In genomic region chr5:45519960-45520808, GRCm38 (mm10) we compare ENCODE assay signal across 8 mouse cellular contexts. TPM values are rescaled to one million over a fixed set of nuclear protein-coding genes. Genes with fewer than 3 reads are reported as not detected.
DNase-seq lines count a peak whose midpoint lies in the region; ATAC-seq and TF ChIP-seq lines count a peak whose summit lies in the region.

Gene Med28 (plus strand): TSS chr5:45520229.

- TF ChIP-seq CTCF in ES-Bruce4 (IDR thresholded peaks at IDR 0.05; ENCODE audit: low read depth, low read length), result no peak

- peak within 1 kb of the TSS; percentile 87 for H3K9ac ChIP-seq in ES-Bruce4 (ENCODE audit: low read depth, poor library complexity, severe bottlenecking)
- peak within 1 kb of the TSS; percentile 92 for H3K9ac ChIP-seq in forebrain, embryonic 14.5 days (ENCODE audit: low read length)
- H3K9ac ChIP-seq in neural tube, embryonic 15.5 days (replicated peaks), result peak within 1 kb of the TSS; percentile 96

- H3K4me3 ChIP-seq in ES-Bruce4 (ENCODE audit: low read depth, low read length), result peak within 1 kb of the TSS; percentile 98
- H3K4me3 ChIP-seq in forebrain, embryonic 14.5 days (ENCODE audit: low read depth, low read length), result peak within 1 kb of the TSS; percentile 92
- peak within 1 kb of the TSS; percentile 98 for H3K4me3 ChIP-seq in neural tube, embryonic 15.5 days (replicated peaks)

- intact Hi-C loops in heart, postnatal 14 days (cut with DNase I), result loop anchor here (2.0 to 10.0 kb wide), 2 partner anchors 71 to 1295 kb away; partner anchors contain the start of gene Tapt1

- peak within 1 kb of the TSS; percentile 73 for H3K4me2 ChIP-seq in forebrain, embryonic 14.5 days (ENCODE audit: low read length)
- H3K4me2 ChIP-seq in neural tube, embryonic 15.5 days, result peak within 1 kb of the TSS; percentile 97

- 0 out of 2 replicates have a peak, but pooled peaks have one; percentile 23 for TF ChIP-seq EP300 in ES-Bruce4 (IDR thresholded peaks at IDR 0.05; ENCODE audit: insufficient read depth, low read depth, low read length)

- H3K36me3 ChIP-seq in ES-Bruce4 (ENCODE audit: control insufficient read depth, insufficient read depth, low read length, poor library complexity, severe bottlenecking), result peaks cover 25% of the 10 kb centered on the region
- peaks cover 13% of the 10 kb centered on the region for H3K36me3 ChIP-seq in forebrain, embryonic 14.5 days (ENCODE audit: control insufficient read depth, insufficient read depth, low read length)
- H3K36me3 ChIP-seq in neural tube, embryonic 15.5 days, result peaks cover 10% of the 10 kb centered on the region

- no peaks in the 10 kb centered on the region for H3K27me3 ChIP-seq in ES-Bruce4 (ENCODE audit: control insufficient read depth, insufficient read depth, low read length, poor library complexity, severe bottlenecking)
- no peaks in the 10 kb centered on the region for H3K27me3 ChIP-seq in forebrain, embryonic 14.5 days (replicated peaks; ENCODE audit: control insufficient read depth, insufficient read depth, low read length)
- H3K27me3 ChIP-seq in neural tube, embryonic 15.5 days (replicated peaks), result no peaks in the 10 kb centered on the region

- peak within 1 kb of the TSS; percentile 33 for H3K27ac ChIP-seq in ES-Bruce4 (ENCODE audit: insufficient read depth, low read length)
- peak within 1 kb of the TSS; percentile 52; the same call in 1 of the 2 replicates for H3K27ac ChIP-seq in forebrain, embryonic 14.5 days (ENCODE audit: low read depth, low read length)
- peak within 1 kb of the TSS; percentile 84 for H3K27ac ChIP-seq in neural tube, embryonic 15.5 days (replicated peaks)

- peak; percentile 88 for ATAC-seq in cerebellum, adult (ENCODE audit: insufficient number of reproducible peaks, low FRiP score, low TSS enrichment)
- ATAC-seq in forebrain, embryonic 14.5 days, result peak; percentile 98
- peak; percentile 98 for ATAC-seq in neural tube, embryonic 15.5 days (ENCODE audit: low FRiP score)

- TF ChIP-seq POLR2A in ES-Bruce4 (IDR thresholded peaks at IDR 0.05; ENCODE audit: insufficient read depth, low read length), result no peak

- 2% methylated on average over 56 of the region's 56 CpGs for WGBS in forebrain, embryonic 14.5 days
- 1% methylated on average over 56 of the region's 56 CpGs for WGBS in neural tube, embryonic 15.5 days

- no peaks in the 10 kb centered on the region for H3K4me1 ChIP-seq in ES-Bruce4 (ENCODE audit: control insufficient read depth, insufficient read depth, low read length)
- peaks cover 8% of the 10 kb centered on the region; the same call in 1 of the 2 replicates for H3K4me1 ChIP-seq in forebrain, embryonic 14.5 days (ENCODE audit: control insufficient read depth, insufficient read depth, low read length)
- peaks cover 25% of the 10 kb centered on the region for H3K4me1 ChIP-seq in neural tube, embryonic 15.5 days

- no peaks in the 10 kb centered on the region for H3K9me3 ChIP-seq in ES-Bruce4 (replicated peaks; ENCODE audit: control insufficient read depth, insufficient read depth, low read length, poor library complexity, severe bottlenecking)
- no peaks in the 10 kb centered on the region for H3K9me3 ChIP-seq in forebrain, embryonic 14.5 days (replicated peaks; ENCODE audit: control insufficient read depth, low read length)
- no peaks in the 10 kb centered on the region for H3K9me3 ChIP-seq in neural tube, embryonic 15.5 days (replicated peaks)

- peak; percentile 95 for DNase-seq in forebrain, embryonic 14.5 days (ENCODE audit: low spot score)
- peak; percentile 95 to 96 for DNase-seq in heart, postnatal 14 days
- DNase-seq in layer of hippocampus, adult 11-12 months (ENCODE audit: low spot score), result peak; percentile 94
- DNase-seq in lung, adult 18-20 months, result peak; percentile 92 to 95
- peak; percentile 94 for DNase-seq in testis, postnatal 14 days (ENCODE audit: low spot score)

RNA-seq across cellular contexts. Expression of gene Med28, which starts in this region (rescaled TPM):
- polyA plus RNA-seq in ES-Bruce4 (2011; ENCODE audit: insufficient read depth, insufficient read length, low read depth, missing spikeins), result 57.9 and 67.8 TPM in 2 replicates
- polyA plus RNA-seq in forebrain, embryonic 14.5 days (2014; fragmentation: Nextera tagmentation; extraction: Ambion mirVana), result 342 and 363 TPM in 2 replicates
- total RNA-seq in heart, postnatal 14 days (2021), result 10 to 100 TPM; 44.3 to 48.4 TPM
- 240 and 257 TPM in 2 replicates for polyA plus RNA-seq in neural tube, embryonic 15.5 days (2015; fragmentation: Nextera tagmentation; extraction: Ambion mirVana)

Comparison
In these comparisons a context has a peak if more than half of its experiments do, and no peak if none do; other contexts are left out.
1. Peak in every context shown above with its lines: DNase-seq, ATAC-seq, H3K4me3 ChIP-seq and H3K27ac ChIP-seq.
2. H3K27ac ChIP-seq: peak in every context shown above with its lines; median percentile 84 in neural tube, embryonic 15.5 days; 52 in forebrain, embryonic 14.5 days; 33 in ES-Bruce4.